Mouse (Mus musculus): Measurements from ENCODE around the gene Krtap10-4.
"Not testable (repeated sequence)": the region's sequence is repeated elsewhere in the genome, so short reads cannot be mapped to it uniquely, and the experiment has no call there.

The Krtap10-4 gene

GRCm38 (mm10) chr10:77788621-77789020 lies 38.3 kb downstream of the Krtap10-4 start:
- no peak for DNase-seq (ENCODE audit: low spot score in 2 of 2)

- DNase-seq (ENCODE audit: low spot score in 2 of 2): not testable (repeated sequence)
Observed at GRCm38 (mm10) chr10:77787876-77788275, 39.0 kb downstream of the Krtap10-4 start, which contains the start of gene Gm7137. Gm7137 (minus strand) TSS chr10:77788200.

GRCm38 (mm10) chr10:77783396-77783795 lies 43.5 kb downstream of the Krtap10-4 start:
- DNase-seq (ENCODE audit: low spot score in 2 of 2): not testable (repeated sequence)

DNA sequence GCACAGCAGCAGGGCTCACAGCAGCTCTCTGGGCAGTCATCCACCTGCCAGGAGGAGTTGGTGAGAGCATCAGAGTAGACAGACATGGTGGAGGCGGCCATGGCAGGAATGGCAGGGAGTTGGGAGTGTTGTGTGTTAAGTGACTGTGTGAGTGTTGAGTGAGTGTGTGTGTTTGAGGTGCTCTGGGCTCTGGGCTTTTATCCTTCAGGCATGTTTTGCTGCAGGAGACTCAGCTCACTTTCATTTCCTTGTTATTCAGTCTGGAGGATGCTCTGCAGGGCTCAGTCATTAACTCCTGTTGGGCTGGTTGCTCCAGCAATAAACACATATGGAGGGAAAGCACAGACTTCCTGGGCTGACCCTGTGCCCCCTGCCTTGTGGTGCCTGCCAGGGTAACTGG lies 44.5 kb downstream of the Krtap10-4 start, which contains the start of gene Gm3250:
Gene Gm3250, minus strand, starts transcription at position 101 of the 400 bp plus-strand sequence.
- DNase-seq (ENCODE audit: low spot score in 2 of 2): not testable (repeated sequence)

GRCm38 (mm10) chr10:77776844-77777243 lies 50.1 kb downstream of the Krtap10-4 start, which contains the start of gene Gm7138:
Gm7138 (minus strand) TSS chr10:77776944.
- not testable (repeated sequence) for DNase-seq (ENCODE audit: low spot score in 2 of 2)
